Mouse (Mus musculus): Measurements from ENCODE around the gene Siglecg. TPM values are rescaled to one million over a fixed set of nuclear protein-coding genes. Genes with fewer than 3 reads are reported as not detected.

Siglecg gene
- total RNA-seq, 2 experiments from 2014 or later: 10.9 to 37.9 TPM

Other genes with a start within 250 kb of the Siglecg start
- gene Zfp715, start 94.9 kb upstream of the Siglecg start, total RNA-seq (2015; ENCODE audit: low replicate concordance): 8.2 and 11.7 TPM in 2 replicates
- 2.6 and 3.0 TPM in 2 replicates for gene Zfp715, start 94.9 kb upstream of the Siglecg start, total RNA-seq (2017; ENCODE audit: low replicate concordance)
- gene Siglecf, start 56.9 kb upstream of the Siglecg start, total RNA-seq (2015; ENCODE audit: low replicate concordance): 2.3 and 7.7 TPM in 2 replicates
- 6.0 and 6.6 TPM in 2 replicates for gene Siglecf, start 56.9 kb upstream of the Siglecg start, total RNA-seq (2017; ENCODE audit: low replicate concordance)
- gene Lim2, start 19.5 kb downstream of the Siglecg start, total RNA-seq (2015; ENCODE audit: low replicate concordance): 0.63 TPM in 1 of 2 replicates, not detected in the other
- not detected in 2 replicates for gene Lim2, start 19.5 kb downstream of the Siglecg start, total RNA-seq (2017; ENCODE audit: low replicate concordance)
- gene Nkg7, start 28.9 kb downstream of the Siglecg start, total RNA-seq (2015; ENCODE audit: low replicate concordance): 157 and 163 TPM in 2 replicates
- 21.2 and 38.3 TPM in 2 replicates for gene Nkg7, start 28.9 kb downstream of the Siglecg start, total RNA-seq (2017; ENCODE audit: low replicate concordance)
- gene Cldnd2, start 32.6 kb downstream of the Siglecg start, total RNA-seq (2015; ENCODE audit: low replicate concordance): not detected in 2 replicates
- gene Cldnd2, start 32.6 kb downstream of the Siglecg start, total RNA-seq (2017; ENCODE audit: low replicate concordance): not detected in 2 replicates
- 38.8 and 72.3 TPM in 2 replicates for gene Etfb, start 35.9 kb downstream of the Siglecg start, total RNA-seq (2015; ENCODE audit: low replicate concordance)
- 73.2 and 98.0 TPM in 2 replicates for gene Etfb, start 35.9 kb downstream of the Siglecg start, total RNA-seq (2017; ENCODE audit: low replicate concordance)
- not detected in 2 replicates for gene Gm45233, start 35.9 kb downstream of the Siglecg start, total RNA-seq (2015; ENCODE audit: low replicate concordance)
- not detected in 2 replicates for gene Gm45233, start 35.9 kb downstream of the Siglecg start, total RNA-seq (2017; ENCODE audit: low replicate concordance)
- 2.5 and 3.7 TPM in 2 replicates for gene Vsig10l, start 54.9 kb downstream of the Siglecg start, total RNA-seq (2015; ENCODE audit: low replicate concordance)
- 1.3 and 1.4 TPM in 2 replicates for gene Vsig10l, start 54.9 kb downstream of the Siglecg start, total RNA-seq (2017; ENCODE audit: low replicate concordance)
- not detected in 2 replicates for gene Iglon5, start 81.9 kb downstream of the Siglecg start, total RNA-seq (2015; ENCODE audit: low replicate concordance)
- gene Iglon5, start 81.9 kb downstream of the Siglecg start, total RNA-seq (2017; ENCODE audit: low replicate concordance): not detected in 2 replicates
- not detected in 2 replicates for gene 4931406B18Rik, start 97.7 kb downstream of the Siglecg start, total RNA-seq (2015; ENCODE audit: low replicate concordance)
- not detected in 2 replicates for gene 4931406B18Rik, start 97.7 kb downstream of the Siglecg start, total RNA-seq (2017; ENCODE audit: low replicate concordance)
- 20.8 and 23.8 TPM in 2 replicates for gene Cd33, start 136.2 kb downstream of the Siglecg start, total RNA-seq (2015; ENCODE audit: low replicate concordance)
- 9.1 and 12.0 TPM in 2 replicates for gene Cd33, start 136.2 kb downstream of the Siglecg start, total RNA-seq (2017; ENCODE audit: low replicate concordance)
- 0.84 TPM in 1 of 2 replicates, not detected in the other for gene Zfp658, start 154.1 kb downstream of the Siglecg start, total RNA-seq (2015; ENCODE audit: low replicate concordance)
- gene Zfp658, start 154.1 kb downstream of the Siglecg start, total RNA-seq (2017; ENCODE audit: low replicate concordance): 0.70 TPM in 1 of 2 replicates, not detected in the other
- 0.19 and 4.6 TPM in 2 replicates for gene Zfp719, start 171.4 kb downstream of the Siglecg start, total RNA-seq (2015; ENCODE audit: low replicate concordance)
- 1.1 and 2.2 TPM in 2 replicates for gene Zfp719, start 171.4 kb downstream of the Siglecg start, total RNA-seq (2017; ENCODE audit: low replicate concordance)
- gene Zfp819, start 199.0 kb downstream of the Siglecg start, total RNA-seq (2015; ENCODE audit: low replicate concordance): not detected in 2 replicates
- not detected in 2 replicates for gene Zfp819, start 199.0 kb downstream of the Siglecg start, total RNA-seq (2017; ENCODE audit: low replicate concordance)
- not detected in 2 replicates for gene Ceacam18, start 226.5 kb downstream of the Siglecg start, total RNA-seq (2015; ENCODE audit: low replicate concordance)
- not detected in 2 replicates for gene Ceacam18, start 226.5 kb downstream of the Siglecg start, total RNA-seq (2017; ENCODE audit: low replicate concordance)

All from erythroblast, adult 5-6 weeks (primary cell).